Mouse (Mus musculus) small intestine, adult 2 months (tissue): ENCODE results near the gene Cfap299. TPM values are rescaled to one million over a fixed set of nuclear protein-coding genes. Genes with fewer than 3 reads are reported as not detected.

Experiments
- H3K27ac ChIP-seq: fragments of 200-500 bp; 2 replicates; pipeline ENCODE4 v1.5.1; 2012; ENCODE audit warnings: low read depth, low read length, control low read depth, inconsistent platforms; ENCODE audit not compliant: insufficient read depth
- H3K27me3 ChIP-seq: fragments of 200-500 bp; 2 replicates; pipeline ENCODE4 v1.6.1; 2012; ENCODE audit warnings: mild to moderate bottlenecking, moderate library complexity, low read length, inconsistent platforms; ENCODE audit not compliant: control insufficient read depth, insufficient read depth
- H3K36me3 ChIP-seq: fragments of 200-500 bp; 2 replicates; pipeline ENCODE4 v1.6.1; 2012; ENCODE audit warnings: mild to moderate bottlenecking, low read length, control low read depth, inconsistent platforms; ENCODE audit not compliant: control insufficient read depth, insufficient read depth
- H3K4me1 ChIP-seq: fragments of 200-500 bp; 2 replicates; pipeline ENCODE4 v1.6.1; 2012; ENCODE audit warnings: low read length, inconsistent platforms, mixed read lengths; ENCODE audit not compliant: control insufficient read depth, insufficient read depth, insufficient read length
- H3K4me3 ChIP-seq: fragments of 200-500 bp; 2 replicates; pipeline ENCODE4 v1.5.1; 2012; ENCODE audit warnings: low read depth, mild to moderate bottlenecking, control low read depth, inconsistent platforms, low read length, moderate library complexity
- CTCF ChIP-seq: fragments of 200-500 bp; IDR thresholded peaks from 2 replicates; pipeline ENCODE4 v1.5.1; 2012; ENCODE audit warnings: low read depth, mild to moderate bottlenecking, control low read depth, inconsistent platforms, low read length, moderate library complexity, mixed read lengths; ENCODE audit not compliant: insufficient replicate concordance, insufficient read length; ENCODE audit errors: extremely low read depth
- POLR2A ChIP-seq: fragments of 200-500 bp; IDR thresholded peaks from 2 replicates; pipeline ENCODE4 v1.6.1; 2012; ENCODE audit warnings: low read depth, mild to moderate bottlenecking, control low read depth, inconsistent platforms, low read length, moderate library complexity
- WGBS: fragments of 180-500 bp; shearing (Covaris S2); methylation state at CpG from one replicate; pipeline ENCODE4 v1.1.7; 2018; 5-methylcytosine and 5-hydroxymethylcytosine counted together
- polyA plus RNA-seq: library from polyadenylated mRNA; depleted of rRNA; stranded (reverse); fragments of >200 nt; gene quantifications from 2 replicates; pipeline ENCODE4 v1.2.3, GENCODE M21; 2012; rRNA removed

Gene Cfap299
- not detected in 2 replicates for polyA plus RNA-seq

DNA sequence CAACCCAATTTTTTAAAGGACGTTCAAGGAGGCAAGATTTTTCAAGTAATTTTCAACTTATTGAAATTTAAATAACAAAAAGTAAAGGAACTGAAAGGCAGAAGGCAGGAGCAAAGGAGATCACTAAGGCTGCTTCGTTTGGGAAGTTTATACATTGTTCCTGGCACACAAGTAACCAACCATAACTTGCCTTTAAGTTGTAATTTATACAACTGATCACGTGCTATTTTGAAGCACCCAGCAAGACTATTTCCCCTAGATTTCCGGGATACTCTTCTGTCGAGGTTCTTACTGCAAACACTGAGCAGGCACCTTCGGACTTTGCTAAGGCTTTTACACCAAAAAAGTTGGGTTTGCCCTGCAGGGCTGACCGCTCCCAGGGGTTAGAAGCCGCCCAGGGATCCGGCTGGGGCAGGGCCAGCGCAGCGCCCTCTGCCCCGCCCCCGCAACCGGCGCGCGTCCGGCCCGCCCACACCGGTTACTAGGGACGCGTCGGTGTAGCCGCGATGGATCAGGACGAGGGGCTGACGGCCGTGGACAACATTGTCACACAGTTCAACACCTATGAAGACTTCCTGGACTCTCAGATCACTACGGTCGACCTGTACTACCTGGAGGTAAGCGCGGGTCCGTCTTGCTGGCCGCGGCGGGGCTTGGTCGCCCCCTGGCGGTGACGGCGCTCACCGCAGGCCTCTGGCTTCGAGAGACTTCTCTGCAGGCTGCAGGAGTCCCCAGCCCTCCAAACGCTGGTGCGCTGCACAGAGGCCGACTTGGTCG is at the start of gene Cfap299:
Gene Cfap299 (plus strand): TSS at position 457 of the 777 bp plus-strand sequence.
- WGBS: 2% methylated on average over 46 of the region's 46 CpGs

GRCm38 (mm10) chr5:98281993-98282392 is 47.1 kb upstream of the Cfap299 start:
- Histone ChIP-seq H3K27me3 (peaks cover 3% of the 10 kb centered on the region; the same call in 1 of the 2 replicates), H3K36me3 (no peaks in the 10 kb centered on the region), H3K4me3 (no peak overlapping the region), H3K27ac (no peak overlapping the region), H3K4me1 (no peaks in the 10 kb centered on the region)
- TF ChIP-seq CTCF (no peak), POLR2A (no peak)
- WGBS: 67% methylated on average over 9 of the region's 9 CpGs

More for the DNA sequence above, at the start of gene Cfap299:
- H3K36me3 ChIP-seq: no peaks in the 10 kb centered on the region
- peak within 1 kb of the TSS; percentile 69 for H3K4me3 ChIP-seq
- peaks cover 2% of the 10 kb centered on the region; the same call in 1 of the 2 replicates for H3K4me1 ChIP-seq
- no peak within 1 kb of the TSS for H3K27ac ChIP-seq
- no peaks in the 10 kb centered on the region for H3K27me3 ChIP-seq
- TF ChIP-seq POLR2A (no peak), CTCF (peak; percentile 98)

DNA sequence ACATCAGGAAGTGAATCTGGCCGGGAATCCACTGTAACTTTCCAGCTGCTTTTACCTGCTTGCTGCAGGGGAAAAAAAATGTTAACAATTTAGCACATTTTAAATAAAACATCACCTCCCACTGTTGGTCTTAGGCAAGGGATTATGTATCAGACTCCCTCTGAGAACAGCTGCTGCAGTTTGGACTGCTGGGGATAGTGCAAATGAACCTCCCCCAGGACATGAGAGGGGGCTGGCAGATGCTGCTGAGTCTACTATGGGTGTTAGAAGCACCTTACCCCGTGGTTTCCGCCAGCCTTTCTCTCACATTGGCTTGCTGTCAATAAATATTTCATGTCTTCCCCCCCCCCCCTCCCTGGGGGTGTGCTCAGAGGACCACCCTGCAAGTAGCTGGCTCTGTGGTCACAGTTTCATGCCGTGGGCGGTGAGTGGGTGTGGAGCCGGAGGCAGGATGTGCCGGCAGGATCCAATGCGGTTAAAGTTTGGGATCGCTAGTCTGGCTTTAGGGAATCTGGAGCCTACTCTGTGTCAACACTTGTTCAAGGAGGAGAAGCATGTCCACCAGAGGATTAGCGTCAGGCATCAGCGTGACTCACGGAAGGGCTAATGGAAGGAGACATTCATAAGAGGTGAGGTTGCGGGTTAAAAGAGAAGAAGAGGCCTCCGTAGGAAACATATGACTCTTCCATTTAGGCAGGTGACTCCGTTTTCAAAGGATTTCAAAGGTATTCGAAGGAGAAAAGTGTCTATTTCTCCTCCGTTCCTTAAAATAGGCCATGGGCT is 45.2 kb upstream of the Cfap299 start:
- Histone ChIP-seq H3K36me3 (no peaks in the 10 kb centered on the region), H3K27ac (no peak overlapping the region), H3K4me3 (no peak overlapping the region), H3K4me1 (no peaks in the 10 kb centered on the region), H3K27me3 (peaks cover 3% of the 10 kb centered on the region; the same call in 1 of the 2 replicates)
- TF ChIP-seq CTCF: no peak
- no peak for TF ChIP-seq POLR2A
- 36% methylated on average over 17 of the region's 17 CpGs for WGBS

GRCm38 (mm10) chr5:98290642-98291041 is 38.5 kb upstream of the Cfap299 start:
- H3K36me3 ChIP-seq: no peaks in the 10 kb centered on the region
- WGBS: 83% methylated on average over 8 of the region's 8 CpGs
- no peak overlapping the region for H3K4me3 ChIP-seq
- peaks cover 10% of the 10 kb centered on the region for H3K27me3 ChIP-seq
- no peak overlapping the region for H3K27ac ChIP-seq
- TF ChIP-seq CTCF (no peak), POLR2A (no peak)
- H3K4me1 ChIP-seq: no peaks in the 10 kb centered on the region

DNA sequence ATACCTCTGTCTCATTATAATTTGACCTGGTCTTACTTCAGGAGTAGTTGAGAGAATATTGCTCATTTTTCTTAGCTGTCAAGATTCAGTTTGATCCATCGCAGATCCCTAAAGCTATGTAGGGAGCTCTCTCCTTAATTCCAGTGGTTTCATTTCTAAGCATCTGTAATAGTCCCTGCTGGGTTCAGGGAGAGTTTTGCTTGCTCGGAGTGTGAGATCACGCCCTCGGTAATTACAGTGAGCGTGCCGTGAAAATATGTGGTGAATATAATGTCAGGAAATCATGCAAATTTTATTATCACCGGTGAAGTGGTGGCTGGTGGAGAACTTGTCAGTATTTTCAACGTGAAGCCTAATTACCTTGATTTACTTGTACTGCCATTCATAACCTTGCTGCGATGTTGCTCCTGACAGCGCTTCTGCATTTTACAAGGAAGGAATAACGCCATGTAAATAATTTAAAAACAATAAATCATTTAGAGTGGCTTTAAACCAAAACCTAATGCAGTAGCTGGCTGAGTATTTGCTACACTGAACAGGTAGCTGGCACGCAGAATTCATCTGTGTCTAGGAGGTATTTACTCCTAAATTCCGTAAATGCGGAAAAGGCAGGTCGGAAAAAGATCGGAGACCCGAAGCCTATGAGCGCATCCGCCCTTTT is 36.6 kb upstream of the Cfap299 start:
- Histone ChIP-seq H3K4me1 (no peaks in the 10 kb centered on the region), H3K4me3 (no peak overlapping the region), H3K27me3 (peaks cover 10% of the 10 kb centered on the region), H3K27ac (no peak overlapping the region), H3K36me3 (no peaks in the 10 kb centered on the region)
- TF ChIP-seq CTCF: no peak
- TF ChIP-seq POLR2A: no peak
- 4% methylated on average over 19 of the region's 19 CpGs for WGBS

- H3K27me3 ChIP-seq: peaks cover 10% of the 10 kb centered on the region
- no peak overlapping the region for H3K27ac ChIP-seq
- no peak for TF ChIP-seq POLR2A
- no peak for TF ChIP-seq CTCF
- no peak overlapping the region for H3K4me3 ChIP-seq
- H3K36me3 ChIP-seq: no peaks in the 10 kb centered on the region
- no peaks in the 10 kb centered on the region for H3K4me1 ChIP-seq
- WGBS: 9% methylated on average over 12 of the region's 12 CpGs
Measured at GRCm38 (mm10) chr5:98293049-98293715, 35.9 kb upstream of the Cfap299 start.
